Mouse (Mus musculus) CD8-positive naive resting alpha-beta T cell, adult 2 months (primary cell): ENCODE data around the gene Camsap2.

Experiments used
- DNase-seq, 2 experiments: peaks; one replicate each; pipeline ENCODE4 v3.0.0; 2022; ENCODE audit warnings: low read depth in 2 of 2, low spot score in 2 of 2

Gene Camsap2

DNA sequence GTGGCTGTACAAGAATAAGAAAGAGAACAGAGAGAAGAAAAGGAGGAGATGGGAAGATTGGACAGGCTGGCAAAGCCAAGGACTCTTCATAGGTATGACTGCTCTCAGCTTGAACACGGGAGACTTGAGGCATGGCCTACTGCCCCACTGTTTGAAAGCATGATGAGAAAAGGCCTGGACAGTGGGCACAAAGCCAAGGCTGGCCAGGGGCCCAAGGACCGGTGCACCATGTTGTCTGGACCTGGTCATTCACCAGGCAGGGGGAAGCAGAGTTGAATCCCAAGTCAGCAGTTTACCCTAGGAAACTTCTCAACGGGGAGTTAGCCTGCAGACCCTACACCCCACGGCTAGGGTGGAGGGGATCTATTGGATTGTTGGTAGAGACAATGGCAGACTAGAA lies 118.0 kb downstream of the Camsap2 start:
- no peak for DNase-seq

DNA sequence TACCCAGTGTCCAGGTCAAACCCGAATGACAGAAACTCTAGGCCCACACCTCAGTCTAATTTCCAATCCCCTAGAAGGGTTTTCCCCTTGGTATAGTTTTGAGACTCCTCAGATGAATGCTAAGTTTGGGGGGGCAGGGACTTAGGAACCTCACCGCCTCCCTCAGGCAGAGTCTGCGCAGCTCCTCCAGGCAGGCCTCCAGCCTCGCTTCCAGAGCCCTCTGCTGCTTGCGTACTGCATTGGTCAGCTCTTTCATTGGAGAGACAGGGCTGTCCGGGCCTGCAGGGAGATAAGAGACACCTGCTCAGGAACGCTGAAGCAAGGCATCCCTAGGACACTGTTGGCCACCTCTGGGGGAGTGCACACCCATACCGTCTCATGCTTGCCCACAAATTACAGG lies 119.3 kb downstream of the Camsap2 start:
- DNase-seq = no peak

DNA sequence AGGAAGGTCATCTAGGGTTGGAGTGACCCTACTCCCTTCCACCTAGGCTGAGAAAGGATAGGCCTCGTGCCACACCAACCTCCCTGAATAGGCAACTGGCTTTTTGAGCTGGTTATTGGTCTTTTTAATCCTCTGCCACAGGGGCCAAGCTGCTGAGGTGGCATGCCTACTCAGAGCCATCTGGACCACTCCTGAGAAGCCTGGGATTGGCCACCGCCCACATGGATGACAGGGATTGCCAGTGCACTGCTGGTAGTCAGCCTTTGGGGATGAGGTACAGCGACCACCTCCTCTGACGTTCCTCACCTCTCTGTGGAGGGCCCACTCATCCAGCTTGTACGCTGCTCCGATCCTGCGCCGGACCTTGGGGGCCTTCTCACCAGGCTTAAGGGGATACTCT lies 120.1 kb downstream of the Camsap2 start:
- DNase-seq = no peak

DNA sequence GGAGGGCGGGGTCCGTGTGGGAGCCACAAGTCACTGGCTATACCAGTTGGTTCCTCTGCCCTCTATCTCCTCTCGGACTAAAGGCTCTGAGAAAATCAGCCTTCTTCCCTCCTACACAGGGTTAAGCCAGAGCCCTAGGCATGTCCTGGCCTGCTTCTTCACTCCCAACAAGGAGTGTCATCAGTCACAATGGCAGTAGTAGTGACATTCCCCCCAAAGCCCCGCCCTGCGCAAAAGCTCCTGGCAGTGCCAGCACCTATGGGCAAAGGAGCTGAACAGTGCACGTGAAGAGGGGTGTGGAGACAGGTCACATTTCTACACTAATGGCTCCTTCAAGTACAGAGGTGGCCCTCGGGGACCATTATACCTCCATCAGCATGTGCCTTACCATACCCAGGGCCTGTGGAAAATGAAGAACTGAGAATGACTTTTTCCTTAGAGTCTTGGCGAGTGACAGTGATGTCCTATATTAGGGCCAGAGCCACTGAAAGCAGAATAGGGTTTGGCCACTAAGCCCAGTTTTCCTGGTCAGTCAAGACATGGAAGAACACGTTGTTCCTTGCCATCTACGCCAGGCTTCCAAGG lies 122.1 kb downstream of the Camsap2 start:
- no peak for DNase-seq

DNA sequence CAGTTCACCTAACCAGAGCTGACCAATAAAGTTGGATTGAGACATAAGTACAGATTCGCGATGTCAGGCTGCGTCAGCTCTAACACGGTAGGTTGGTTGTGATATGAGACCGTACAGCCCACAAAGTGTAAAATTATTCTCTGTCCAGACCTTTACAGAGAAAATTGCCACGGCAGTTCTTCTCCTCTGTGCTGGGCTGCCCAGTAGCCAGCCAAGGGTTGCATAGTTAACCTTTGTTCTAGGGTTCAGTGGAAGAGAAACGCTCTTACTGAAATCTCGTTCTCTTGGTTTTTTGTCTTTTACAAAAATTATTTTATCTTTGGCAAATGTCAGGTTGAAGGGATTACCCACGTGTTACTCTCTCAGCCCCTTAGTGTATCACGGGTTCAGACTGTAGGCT lies 123.5 kb downstream of the Camsap2 start:
- DNase-seq = no peak

DNA sequence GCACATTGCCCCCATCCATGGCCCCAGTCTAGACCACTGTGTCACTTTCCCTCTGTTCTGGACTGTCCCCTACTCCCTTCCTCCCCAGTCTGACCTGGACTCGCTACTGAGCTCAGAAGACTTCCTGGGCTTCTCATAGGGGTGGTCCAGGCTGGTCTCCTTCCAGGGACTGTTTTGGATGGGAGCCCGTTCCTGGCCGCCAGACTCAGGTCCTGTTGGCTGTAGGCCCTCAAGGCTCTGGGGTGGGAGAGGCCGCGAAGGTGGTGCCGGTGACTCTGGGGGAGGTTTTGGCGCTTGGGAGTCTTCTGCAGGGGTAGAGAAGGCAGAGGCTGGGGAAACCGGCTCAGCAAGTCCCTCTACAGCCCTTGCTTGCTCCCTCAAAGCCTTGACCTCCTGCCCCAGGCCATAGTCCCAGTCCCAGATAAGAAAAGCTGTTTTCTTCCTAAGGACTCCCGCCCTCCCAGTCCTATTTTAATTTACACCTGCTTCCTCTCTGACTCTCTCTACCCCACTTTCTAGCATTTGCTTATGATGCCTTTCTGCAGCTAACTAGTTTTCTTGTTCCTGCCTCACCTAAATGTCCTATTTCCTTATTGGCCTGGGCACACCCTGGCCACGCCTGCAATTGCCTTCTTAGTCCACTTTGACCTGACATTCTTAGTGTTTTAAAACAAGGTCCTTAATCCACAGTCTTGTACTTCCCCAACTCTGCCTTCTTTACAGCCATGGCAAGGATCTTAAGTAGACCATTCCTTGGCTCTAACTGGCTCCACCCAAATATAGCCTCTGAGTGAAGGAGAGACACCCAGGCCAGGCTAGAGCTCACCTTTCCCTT lies 125.7 kb downstream of the Camsap2 start:
- DNase-seq = no peak
